Mouse (Mus musculus) erythroblast, embryonic 14.5 days (primary cell): ENCODE results near the gene Mstn.

Source experiments
- GATA1 ChIP-seq: IDR thresholded peaks from 2 replicates; pipeline ENCODE4 v1.6.1; 2012; ENCODE audit warnings: low read length, inconsistent platforms, mixed read lengths
- TAL1 ChIP-seq: IDR thresholded peaks from 3 replicates; pipeline ENCODE4 v1.6.1; 2012; ENCODE audit warnings: low read length, inconsistent platforms, mixed read lengths

- TF ChIP-seq GATA1 (no peak), TAL1 (no peak)
Observed at GRCm38 (mm10) chr1:53049763-53050427, 11.5 kb upstream of the Mstn start.
